Mouse (Mus musculus) cerebellum, adult 2 months (tissue): Measurements from ENCODE around the gene Mvb12b. TPM values are rescaled to one million over a fixed set of nuclear protein-coding genes. Genes with fewer than 3 reads are reported as not detected.
A peak's percentile ranks its signal among the peaks of the same experiment; 100 is the strongest.
"Not testable (repeated sequence)": the region's sequence is repeated elsewhere in the genome, so short reads cannot be mapped to it uniquely, and the experiment has no call there.

Experiments used
- DNase-seq, 2 experiments: peaks; one replicate each; pipeline ENCODE4 v3.0.0; 2021
- H3K27ac ChIP-seq: fragments of 200-500 bp; 2 replicates; pipeline ENCODE4 v1.5.1; 2012; ENCODE audit warnings: low read length, control low read depth, inconsistent platforms; ENCODE audit not compliant: insufficient read depth
- H3K27me3 ChIP-seq: fragments of 200-500 bp; 2 replicates; pipeline ENCODE4 v1.6.1; 2012; ENCODE audit warnings: inconsistent platforms, mild to moderate bottlenecking, low read length, moderate library complexity; ENCODE audit not compliant: control insufficient read depth, insufficient read depth
- H3K4me1 ChIP-seq: fragments of 200-500 bp; 2 replicates; pipeline ENCODE4 v1.6.1; 2011; ENCODE audit warnings: low read length; ENCODE audit not compliant: control insufficient read depth, insufficient read depth
- H3K4me3 ChIP-seq: fragments of 200-500 bp; replicated peaks from 2 replicates; pipeline ENCODE3; 2011; ENCODE audit warnings: mild to moderate bottlenecking, low read depth, low read length, control low read depth; ENCODE audit not compliant: insufficient read depth
- CTCF ChIP-seq: fragments of 200-500 bp; IDR thresholded peaks from 2 replicates; pipeline ENCODE4 v1.5.1; 2011; ENCODE audit warnings: low read depth, mild to moderate bottlenecking, control low read depth, low read length, moderate library complexity, borderline replicate concordance; ENCODE audit not compliant: insufficient read depth
- POLR2A ChIP-seq: fragments of 200-500 bp; IDR thresholded peaks from 2 replicates; pipeline ENCODE4 v1.6.1; 2011; ENCODE audit warnings: low read length, control low read depth, borderline replicate concordance; ENCODE audit not compliant: insufficient read depth
- WGBS: fragments of 180-500 bp; shearing (Covaris S2); methylation state at CpG from one replicate; pipeline ENCODE4 v1.1.7; 2018; 5-methylcytosine and 5-hydroxymethylcytosine counted together
- polyA plus RNA-seq: library from polyadenylated mRNA; depleted of rRNA; stranded (reverse); fragments of >200 nt; gene quantifications from 2 replicates; pipeline ENCODE4 v1.2.3, GENCODE M21; 2012

Mvb12b gene
- polyA plus RNA-seq, 1 experiment, result 70.8 TPM

DNA sequence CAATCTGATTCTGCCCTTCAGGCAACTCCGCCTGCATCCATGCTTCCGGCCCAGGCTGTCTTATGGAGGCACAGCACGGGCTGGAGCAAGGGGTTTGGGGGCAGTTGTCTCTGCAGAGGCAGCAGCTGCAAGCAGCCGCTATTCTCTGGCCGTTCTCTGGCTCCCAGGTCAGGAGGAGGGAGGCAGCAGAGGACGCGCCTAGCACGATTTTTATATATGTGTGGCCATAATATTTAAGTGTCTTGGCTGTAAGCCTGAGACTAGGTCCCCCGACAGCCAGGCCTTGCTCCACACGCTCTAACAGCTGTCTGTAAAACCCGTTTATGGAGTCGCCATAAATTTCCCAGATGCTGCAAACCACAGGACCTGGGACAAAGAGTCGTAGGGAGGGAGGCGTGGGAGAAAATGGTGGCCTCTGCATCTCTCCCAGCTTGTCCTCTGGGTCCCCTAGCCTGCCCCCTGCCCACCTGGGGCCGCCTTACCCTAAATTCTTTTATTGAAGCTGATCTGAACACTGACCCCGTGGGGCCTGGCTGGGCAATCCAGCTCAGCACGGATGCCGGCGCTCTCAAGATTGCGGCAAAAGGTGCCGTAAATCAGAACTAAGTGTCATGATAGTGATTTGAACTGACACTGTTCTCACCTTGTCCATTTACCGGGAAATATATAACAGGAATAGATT lies 32.3 kb upstream of the Mvb12b start:
- Histone ChIP-seq H3K4me3 (no peak overlapping the region), H3K4me1 (no peaks in the 10 kb centered on the region), H3K27me3 (no peaks in the 10 kb centered on the region), H3K27ac (no peak overlapping the region)
- 53% methylated on average over 22 of the region's 22 CpGs for WGBS
- DNase-seq, result no peak
- TF ChIP-seq POLR2A (no peak), CTCF (no peak)

DNA sequence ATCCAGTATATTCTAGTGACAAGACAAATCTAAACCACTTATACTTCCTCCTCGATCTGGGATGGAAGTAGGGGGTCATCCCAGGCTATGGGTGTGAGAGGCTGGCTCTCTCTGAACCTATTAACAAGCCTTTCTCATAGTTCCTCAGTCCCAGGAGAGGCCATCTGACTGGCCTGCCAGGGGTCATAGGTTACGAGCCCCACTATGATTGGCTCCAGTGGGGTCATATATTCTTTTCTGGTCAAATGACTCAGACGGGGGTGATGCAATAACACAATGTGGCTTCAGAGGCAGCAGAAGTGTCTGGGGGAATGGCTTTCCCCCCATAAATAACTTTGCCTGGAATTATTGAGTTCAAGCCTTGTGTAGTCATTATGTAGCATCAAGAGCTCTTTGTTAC lies 31.1 kb upstream of the Mvb12b start:
- TF ChIP-seq CTCF, result no peak
- TF ChIP-seq POLR2A, result no peak
- no peak overlapping the region for H3K27ac ChIP-seq
- DNase-seq, result no peak
- no peak overlapping the region for H3K4me3 ChIP-seq
- no peaks in the 10 kb centered on the region for H3K4me1 ChIP-seq
- WGBS, result 93% methylated on average over 3 of the region's 3 CpGs
- H3K27me3 ChIP-seq, result no peaks in the 10 kb centered on the region

DNA sequence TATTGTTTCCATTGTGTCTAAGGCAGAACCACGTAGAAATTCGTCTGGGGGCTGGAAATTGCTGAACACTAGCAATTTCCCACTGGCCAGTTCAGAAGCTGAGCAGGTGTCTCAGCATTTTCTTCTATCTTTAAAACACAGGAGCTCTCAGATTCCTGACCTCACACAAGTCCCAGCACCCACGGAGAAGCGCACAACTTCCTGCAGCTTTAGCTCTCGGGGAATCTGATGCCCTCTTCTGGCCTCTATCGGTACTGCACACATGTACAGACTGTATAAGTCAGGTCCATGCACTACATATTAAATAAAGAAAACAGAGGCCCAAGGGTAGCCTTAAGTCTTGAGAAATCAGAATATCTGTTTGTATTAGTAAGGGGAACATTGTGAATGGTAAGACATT lies 30.6 kb upstream of the Mvb12b start:
- Histone ChIP-seq H3K4me1 (no peaks in the 10 kb centered on the region), H3K4me3 (no peak overlapping the region), H3K27ac (no peak overlapping the region), H3K27me3 (no peaks in the 10 kb centered on the region)
- DNase-seq, result no peak
- TF ChIP-seq CTCF, result peak; percentile 37; the same call in 1 of the 2 replicates
- no peak for TF ChIP-seq POLR2A
- 77% methylated on average over 6 of the region's 6 CpGs for WGBS

DNA sequence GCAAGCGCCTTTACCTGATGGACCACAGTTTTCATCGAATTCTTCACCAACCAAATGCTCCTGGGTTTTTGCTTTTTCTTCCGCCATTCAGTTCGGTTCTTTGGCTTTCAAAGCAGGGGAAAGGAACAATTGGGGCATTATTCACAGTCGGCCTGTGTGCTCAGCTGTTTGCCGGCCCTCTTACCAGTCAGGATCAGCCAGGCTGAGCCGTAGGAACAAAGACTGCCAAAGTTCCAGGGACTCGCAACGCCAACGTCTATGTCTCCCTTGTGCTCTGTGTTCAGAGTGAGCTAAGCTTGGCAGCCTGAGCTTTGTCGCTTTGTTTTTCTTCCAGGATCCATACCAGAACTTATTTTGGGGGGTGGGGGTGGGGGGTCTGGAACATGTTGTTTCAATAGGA lies 28.9 kb upstream of the Mvb12b start:
- peak in 1 of 2 experiments; percentile 17 for DNase-seq
- Histone ChIP-seq H3K27me3 (no peaks in the 10 kb centered on the region), H3K27ac (no peak overlapping the region), H3K4me1 (no peaks in the 10 kb centered on the region), H3K4me3 (no peak overlapping the region)
- no peak for TF ChIP-seq CTCF
- no peak for TF ChIP-seq POLR2A
- 27% methylated on average over 11 of the region's 11 CpGs for WGBS

DNA sequence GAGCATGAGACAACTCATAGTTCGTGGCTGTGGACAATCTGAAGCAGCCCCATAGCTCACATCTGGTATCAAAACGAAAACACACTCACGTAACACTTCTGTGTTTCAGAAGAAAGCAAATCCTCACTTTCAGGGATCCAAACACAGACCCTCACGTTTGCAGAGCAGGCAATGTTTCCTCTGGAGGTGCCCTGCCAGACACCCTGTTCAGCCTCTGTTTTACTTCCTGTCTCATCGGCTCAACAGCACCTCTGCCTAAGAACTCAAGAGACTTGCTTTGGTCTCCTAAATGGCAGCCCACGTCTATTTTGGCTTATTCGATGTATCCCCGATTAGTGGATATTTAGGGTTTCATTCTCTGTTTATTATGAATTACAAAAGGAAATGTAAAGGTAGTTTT lies 27.3 kb upstream of the Mvb12b start:
- TF ChIP-seq CTCF (no peak), POLR2A (no peak)
- Histone ChIP-seq H3K27ac (no peak overlapping the region), H3K4me3 (no peak overlapping the region), H3K27me3 (no peaks in the 10 kb centered on the region), H3K4me1 (no peaks in the 10 kb centered on the region)
- 82% methylated on average over 8 of the region's 8 CpGs for WGBS
- DNase-seq, result no peak

DNA sequence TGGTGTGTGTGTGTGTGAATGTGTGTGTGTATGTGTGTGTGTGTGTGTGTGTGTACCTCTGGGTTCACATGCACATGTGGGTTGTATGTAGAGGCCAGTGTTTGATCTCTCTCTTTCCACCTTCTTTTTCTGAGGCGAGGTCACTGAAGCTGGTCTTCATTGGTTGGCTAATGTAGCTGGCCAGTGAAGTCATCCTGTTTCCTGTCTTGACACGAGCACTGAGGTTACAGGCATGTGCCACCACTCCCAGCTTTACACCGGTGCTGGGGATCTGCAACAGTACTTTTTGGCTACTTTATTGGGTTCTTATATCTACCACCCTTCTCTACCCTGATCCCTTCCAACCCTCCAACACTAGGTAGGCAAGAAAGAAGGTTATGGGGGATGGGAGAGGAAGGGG lies 26.6 kb upstream of the Mvb12b start:
- Histone ChIP-seq H3K27ac (no peak overlapping the region), H3K4me3 (no peak overlapping the region), H3K4me1 (no peaks in the 10 kb centered on the region), H3K27me3 (no peaks in the 10 kb centered on the region)
- WGBS, result 75% methylated on average over 3 of the region's 3 CpGs
- no peak for DNase-seq
- TF ChIP-seq CTCF (no peak), POLR2A (no peak)

DNA sequence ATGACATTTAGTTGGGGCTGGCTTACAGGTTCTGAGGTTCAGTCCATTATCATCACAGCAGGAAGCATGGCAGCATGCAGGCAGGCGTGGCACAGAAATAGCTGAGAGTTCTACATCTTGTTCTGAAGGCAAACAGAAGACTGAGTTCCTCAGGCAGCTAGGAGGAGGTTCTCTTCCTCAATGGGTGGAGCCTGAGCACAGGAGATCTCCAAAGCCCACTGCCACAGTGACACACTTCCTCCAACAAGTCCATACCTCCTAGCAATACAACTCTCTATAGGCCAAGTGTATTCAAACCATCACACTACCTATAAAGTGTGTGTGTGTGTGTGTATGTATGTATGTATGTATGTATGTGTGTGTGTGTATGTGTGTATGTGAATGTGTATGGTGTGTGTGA lies 25.9 kb upstream of the Mvb12b start:
- H3K4me1 ChIP-seq, H3K4me3 ChIP-seq, H3K27ac ChIP-seq, DNase-seq, H3K27me3 ChIP-seq: not testable (repeated sequence)
- 73% methylated on average over 1 of the region's 1 CpGs for WGBS

DNA sequence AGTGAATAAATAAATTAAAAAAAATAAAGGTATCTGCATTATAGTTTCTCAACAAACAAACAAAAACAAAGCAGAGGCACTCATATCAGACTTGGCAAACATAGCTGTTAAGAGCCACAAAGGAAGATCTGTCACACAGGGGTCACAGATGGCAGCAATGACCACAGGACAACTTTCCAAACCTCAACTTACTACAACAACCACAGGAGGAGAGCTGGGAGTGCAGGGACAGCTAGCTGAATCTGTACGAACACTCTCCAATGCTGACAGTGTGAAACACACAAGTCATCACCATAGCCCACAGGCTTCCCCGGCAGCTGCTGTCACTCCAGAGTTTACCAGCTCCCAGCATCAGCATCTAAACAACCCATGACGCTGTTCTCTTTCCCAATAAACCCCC lies 25.0 kb upstream of the Mvb12b start:
- TF ChIP-seq CTCF, result no peak
- no peak for TF ChIP-seq POLR2A

More for the DNA sequence above, 25.0 kb upstream of the Mvb12b start:
- no peaks in the 10 kb centered on the region for H3K27me3 ChIP-seq
- no peak for DNase-seq
- WGBS, result 85% methylated on average over 3 of the region's 3 CpGs
- no peak overlapping the region for H3K4me3 ChIP-seq
- no peaks in the 10 kb centered on the region for H3K4me1 ChIP-seq
- H3K27ac ChIP-seq, result no peak overlapping the region
